Mouse (Mus musculus): ENCODE measurements at regions not wholly inside any gene's neighbourhood (a gene's known extent, or its start where the extent isn't known, plus 50 kb on each side); places are given as distances from the start of the nearest gene placed in this dataset.

- no peak for TF ChIP-seq CTCF (IDR thresholded peaks at IDR 0.05; ENCODE audit: low read depth)
- Histone ChIP-seq H3K9ac (ENCODE audit: low read depth, low read length) (no peak overlapping the region), H3K9me3 (replicated peaks; ENCODE audit: low read length) (no peaks in the 10 kb centered on the region), H3K4me1 (replicated peaks; ENCODE audit: insufficient read depth, low read length) (no peaks in the 10 kb centered on the region), H3K4me3 (replicated peaks; ENCODE audit: low read depth, low read length) (no peak overlapping the region), H3K27me3 (ENCODE audit: insufficient read depth, low read length) (0 out of 2 replicates have a peak, but pooled peaks cover 4% of the 10 kb centered on the region), H3K4me2 (ENCODE audit: low read length) (no peak overlapping the region), H3K27ac (no peak overlapping the region), H3K36me3 (ENCODE audit: insufficient read depth, low read length) (no peaks in the 10 kb centered on the region)
- WGBS, result 34% methylated on average over 13 of the region's 13 CpGs
- DNase-seq (ENCODE audit: low spot score) (peak; percentile 77), ATAC-seq (replicated peaks; ENCODE audit: low FRiP score, low read depth) (peak; percentile 43; the same call in 1 of the 2 replicates)
These were observed 67.5 kb upstream of the Rgma start for GRCm38 (mm10) chr7:73307586-73308490.

GRCm38 (mm10) chr7:73308981-73309380 is 66.3 kb upstream of the Rgma start:
- 0 out of 2 replicates have a peak, but pooled peaks cover 4% of the 10 kb centered on the region for H3K27me3 ChIP-seq (ENCODE audit: insufficient read depth, low read length)
- no peak for TF ChIP-seq CTCF (IDR thresholded peaks at IDR 0.05; ENCODE audit: low read depth)
- WGBS, result 40% methylated on average over 7 of the region's 7 CpGs

GRCm38 (mm10) chr7:73310056-73310455 is 65.3 kb upstream of the Rgma start:
- no peaks in the 10 kb centered on the region for H3K36me3 ChIP-seq (ENCODE audit: insufficient read depth, low read length)
- H3K4me2 ChIP-seq (ENCODE audit: low read length), result no peak overlapping the region
- no peaks in the 10 kb centered on the region for H3K9me3 ChIP-seq (replicated peaks; ENCODE audit: low read length)
- no peak overlapping the region for H3K9ac ChIP-seq (ENCODE audit: low read depth, low read length)
- no peaks in the 10 kb centered on the region for H3K4me1 ChIP-seq (replicated peaks; ENCODE audit: insufficient read depth, low read length)
- H3K4me3 ChIP-seq (replicated peaks; ENCODE audit: low read depth, low read length), result no peak overlapping the region
- 0 out of 2 replicates have a peak, but pooled peaks cover 4% of the 10 kb centered on the region for H3K27me3 ChIP-seq (ENCODE audit: insufficient read depth, low read length)
- DNase-seq (ENCODE audit: low spot score) (no peak), ATAC-seq (replicated peaks; ENCODE audit: low FRiP score, low read depth) (no peak)
- 50% methylated on average over 10 of the region's 10 CpGs for WGBS
- TF ChIP-seq CTCF (IDR thresholded peaks at IDR 0.05; ENCODE audit: low read depth), result no peak
- no peak overlapping the region for H3K27ac ChIP-seq

More at GRCm38 (mm10) chr7:73308981-73309380, 66.3 kb upstream of the Rgma start:
- H3K9me3 ChIP-seq (replicated peaks; ENCODE audit: low read length), result no peaks in the 10 kb centered on the region
- H3K27ac ChIP-seq, result no peak overlapping the region
- ATAC-seq (replicated peaks; ENCODE audit: low FRiP score, low read depth) (no peak), DNase-seq (ENCODE audit: low spot score) (no peak)
- H3K4me1 ChIP-seq (replicated peaks; ENCODE audit: insufficient read depth, low read length), result no peaks in the 10 kb centered on the region
- H3K4me3 ChIP-seq (replicated peaks; ENCODE audit: low read depth, low read length), result no peak overlapping the region
- no peak overlapping the region for H3K9ac ChIP-seq (ENCODE audit: low read depth, low read length)
- H3K36me3 ChIP-seq (ENCODE audit: insufficient read depth, low read length), result no peaks in the 10 kb centered on the region
- no peak overlapping the region for H3K4me2 ChIP-seq (ENCODE audit: low read length)

GRCm38 (mm10) chr7:73310581-73311136 is 64.7 kb upstream of the Rgma start:
- no peaks in the 10 kb centered on the region for H3K36me3 ChIP-seq (ENCODE audit: insufficient read depth, low read length)
- no peak for ATAC-seq (replicated peaks; ENCODE audit: low FRiP score, low read depth)
- TF ChIP-seq CTCF (IDR thresholded peaks at IDR 0.05; ENCODE audit: low read depth), result no peak

GRCm38 (mm10) chr7:73315555-73315954 is 59.8 kb upstream of the Rgma start:
- Histone ChIP-seq H3K27ac (no peak overlapping the region), H3K4me3 (replicated peaks; ENCODE audit: low read depth, low read length) (no peak overlapping the region), H3K4me1 (replicated peaks; ENCODE audit: insufficient read depth, low read length) (no peaks in the 10 kb centered on the region), H3K4me2 (ENCODE audit: low read length) (no peak overlapping the region), H3K27me3 (ENCODE audit: insufficient read depth, low read length) (0 out of 2 replicates have a peak, but pooled peaks cover 2% of the 10 kb centered on the region), H3K36me3 (ENCODE audit: insufficient read depth, low read length) (no peaks in the 10 kb centered on the region), H3K9me3 (replicated peaks; ENCODE audit: low read length) (no peaks in the 10 kb centered on the region), H3K9ac (ENCODE audit: low read depth, low read length) (no peak overlapping the region)
- TF ChIP-seq CTCF (IDR thresholded peaks at IDR 0.05; ENCODE audit: low read depth), result no peak
- 67% methylated on average over 3 of the region's 3 CpGs for WGBS
- no peak for ATAC-seq (replicated peaks; ENCODE audit: low FRiP score, low read depth)
- no peak for DNase-seq (ENCODE audit: low spot score)

More at GRCm38 (mm10) chr7:73310581-73311136, 64.7 kb upstream of the Rgma start:
- Histone ChIP-seq H3K4me3 (replicated peaks; ENCODE audit: low read depth, low read length) (no peak overlapping the region), H3K9ac (ENCODE audit: low read depth, low read length) (no peak overlapping the region), H3K27ac (no peak overlapping the region), H3K4me2 (ENCODE audit: low read length) (no peak overlapping the region), H3K4me1 (replicated peaks; ENCODE audit: insufficient read depth, low read length) (no peaks in the 10 kb centered on the region), H3K27me3 (ENCODE audit: insufficient read depth, low read length) (0 out of 2 replicates have a peak, but pooled peaks cover 4% of the 10 kb centered on the region), H3K9me3 (replicated peaks; ENCODE audit: low read length) (no peaks in the 10 kb centered on the region)
- WGBS, result 94% methylated on average over 15 of the region's 15 CpGs
- no peak for DNase-seq (ENCODE audit: low spot score)

GRCm38 (mm10) chr7:73317574-73317973 is 57.7 kb upstream of the Rgma start:
- no peak overlapping the region for H3K4me3 ChIP-seq (replicated peaks; ENCODE audit: low read depth, low read length)
- H3K4me1 ChIP-seq (replicated peaks; ENCODE audit: insufficient read depth, low read length), result no peaks in the 10 kb centered on the region
- H3K4me2 ChIP-seq (ENCODE audit: low read length), result no peak overlapping the region
- 95% methylated on average over 4 of the region's 4 CpGs for WGBS
- no peak for ATAC-seq (replicated peaks; ENCODE audit: low FRiP score, low read depth)
- no peaks in the 10 kb centered on the region for H3K36me3 ChIP-seq (ENCODE audit: insufficient read depth, low read length)
- TF ChIP-seq CTCF (IDR thresholded peaks at IDR 0.05; ENCODE audit: low read depth), result no peak
- H3K27ac ChIP-seq, result no peak overlapping the region
- H3K27me3 ChIP-seq (ENCODE audit: insufficient read depth, low read length), result no peaks in the 10 kb centered on the region
- DNase-seq (ENCODE audit: low spot score), result no peak
- H3K9me3 ChIP-seq (replicated peaks; ENCODE audit: low read length), result no peaks in the 10 kb centered on the region
- H3K9ac ChIP-seq (ENCODE audit: low read depth, low read length), result no peak overlapping the region
